Mouse (Mus musculus) erythroblast, embryonic 14.5 days (primary cell): Measurements from ENCODE around the gene Il1rl2. TPM values are rescaled to one million over a fixed set of nuclear protein-coding genes. Genes with fewer than 3 reads are reported as not detected.

ENCODE experiments used
- H3K27me3 ChIP-seq: 2 replicates; pipeline ENCODE4 v1.6.1; 2012; ENCODE audit warnings: inconsistent platforms; ENCODE audit not compliant: control insufficient read depth
- H3K36me3 ChIP-seq: 2 replicates; pipeline ENCODE4 v1.6.1; 2012; ENCODE audit warnings: mild to moderate bottlenecking, inconsistent platforms; ENCODE audit not compliant: control insufficient read depth
- H3K4me1 ChIP-seq: 2 replicates; pipeline ENCODE4 v1.6.1; 2012; ENCODE audit warnings: inconsistent platforms; ENCODE audit not compliant: control insufficient read depth
- H3K4me3 ChIP-seq: replicated peaks from 2 replicates; pipeline ENCODE3; 2012; ENCODE audit warnings: moderate library complexity, mild to moderate bottlenecking, inconsistent platforms
- H3K9me3 ChIP-seq: 2 replicates; pipeline ENCODE4 v1.6.1; 2012; ENCODE audit warnings: low read length, inconsistent platforms, mixed read lengths; ENCODE audit not compliant: control insufficient read depth
- GATA1 ChIP-seq: IDR thresholded peaks from 2 replicates; pipeline ENCODE4 v1.6.1; 2012; ENCODE audit warnings: low read length, inconsistent platforms, mixed read lengths
- TAL1 ChIP-seq: IDR thresholded peaks from 3 replicates; pipeline ENCODE4 v1.6.1; 2012; ENCODE audit warnings: low read length, inconsistent platforms, mixed read lengths
- polyA plus RNA-seq: library from polyadenylated mRNA; stranded (reverse); fragments of >175 nt; gene quantifications from 2 replicates; pipeline ENCODE4 v1.2.3, GENCODE M21; 2012

The Il1rl2 gene
- polyA plus RNA-seq, 1 experiment: not detected

- no peak for TF ChIP-seq GATA1
- TF ChIP-seq TAL1: no peak
- H3K4me3 ChIP-seq: no peak overlapping the region
- H3K27me3 ChIP-seq: no peaks in the 10 kb centered on the region
- H3K36me3 ChIP-seq: no peaks in the 10 kb centered on the region
- no peaks in the 10 kb centered on the region for H3K9me3 ChIP-seq
- no peaks in the 10 kb centered on the region for H3K4me1 ChIP-seq
These were observed 55.7 kb downstream of the Il1rl2 start for GRCm38 (mm10) chr1:40380111-40380510.

- Histone ChIP-seq H3K9me3 (no peaks in the 10 kb centered on the region), H3K4me1 (no peaks in the 10 kb centered on the region), H3K27me3 (no peaks in the 10 kb centered on the region), H3K36me3 (no peaks in the 10 kb centered on the region), H3K4me3 (no peak overlapping the region)
- no peak for TF ChIP-seq TAL1
- no peak for TF ChIP-seq GATA1
These were observed 56.6 kb downstream of the Il1rl2 start for GRCm38 (mm10) chr1:40380990-40381389.

- Histone ChIP-seq H3K4me3 (no peak overlapping the region), H3K9me3 (no peaks in the 10 kb centered on the region), H3K4me1 (no peaks in the 10 kb centered on the region), H3K36me3 (no peaks in the 10 kb centered on the region), H3K27me3 (no peaks in the 10 kb centered on the region)
- no peak for TF ChIP-seq TAL1
- no peak for TF ChIP-seq GATA1
These were observed 58.4 kb downstream of the Il1rl2 start for GRCm38 (mm10) chr1:40382841-40383240.

GRCm38 (mm10) chr1:40384931-40385545, 60.6 kb downstream of the Il1rl2 start:
- Histone ChIP-seq H3K4me3 (no peak overlapping the region), H3K36me3 (no peaks in the 10 kb centered on the region), H3K4me1 (no peaks in the 10 kb centered on the region), H3K27me3 (no peaks in the 10 kb centered on the region), H3K9me3 (no peaks in the 10 kb centered on the region)
- no peak for TF ChIP-seq TAL1
- TF ChIP-seq GATA1: no peak

DNA sequence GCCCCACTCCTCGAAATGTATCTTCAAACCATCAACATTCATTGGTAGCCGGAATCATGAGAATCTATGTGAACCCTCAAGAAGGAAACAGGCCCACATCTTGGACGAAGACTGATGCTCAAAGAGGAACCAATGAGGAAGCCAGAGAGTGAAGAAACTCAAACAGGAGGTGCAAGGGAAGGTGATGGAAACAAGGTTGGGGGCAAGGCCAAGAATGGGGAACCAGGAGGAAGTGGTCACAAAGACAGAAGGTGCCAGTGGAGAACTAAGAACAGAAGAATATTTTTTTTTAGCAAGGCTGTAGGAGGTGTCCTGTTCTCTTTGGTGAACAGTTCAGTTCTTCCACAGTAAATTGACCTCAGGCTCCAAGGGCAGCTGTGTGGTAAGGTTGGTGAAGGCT, 67.0 kb downstream of the Il1rl2 start:
- TF ChIP-seq TAL1 (no peak), GATA1 (no peak)
- Histone ChIP-seq H3K4me1 (no peaks in the 10 kb centered on the region), H3K4me3 (no peak overlapping the region), H3K27me3 (no peaks in the 10 kb centered on the region), H3K9me3 (no peaks in the 10 kb centered on the region), H3K36me3 (no peaks in the 10 kb centered on the region)

DNA sequence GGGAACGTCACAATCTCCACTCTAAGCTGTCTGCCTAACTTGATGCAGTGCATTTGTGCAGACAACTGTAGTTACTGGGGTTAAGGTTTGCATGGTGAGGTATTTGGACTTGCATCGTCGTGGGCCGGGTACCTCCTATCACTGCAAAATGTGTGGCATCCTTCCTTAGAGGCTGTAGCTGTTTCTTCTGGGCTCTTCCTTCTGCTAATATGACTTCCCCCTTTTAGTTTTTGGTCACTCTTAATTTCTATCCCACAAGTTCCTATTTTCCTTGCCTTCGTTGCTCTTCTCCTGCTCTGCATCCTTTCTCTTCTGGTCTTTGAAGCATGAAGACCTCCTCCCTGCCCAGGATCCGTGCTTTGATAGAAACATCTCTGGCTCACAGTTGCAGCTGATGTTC, 68.1 kb downstream of the Il1rl2 start:
- Histone ChIP-seq H3K4me1 (no peaks in the 10 kb centered on the region), H3K9me3 (no peaks in the 10 kb centered on the region), H3K4me3 (no peak overlapping the region), H3K36me3 (no peaks in the 10 kb centered on the region), H3K27me3 (no peaks in the 10 kb centered on the region)
- no peak for TF ChIP-seq GATA1
- TF ChIP-seq TAL1: no peak

- no peaks in the 10 kb centered on the region for H3K27me3 ChIP-seq
These were observed 68.8 kb downstream of the Il1rl2 start for GRCm38 (mm10) chr1:40393214-40393613.

DNA sequence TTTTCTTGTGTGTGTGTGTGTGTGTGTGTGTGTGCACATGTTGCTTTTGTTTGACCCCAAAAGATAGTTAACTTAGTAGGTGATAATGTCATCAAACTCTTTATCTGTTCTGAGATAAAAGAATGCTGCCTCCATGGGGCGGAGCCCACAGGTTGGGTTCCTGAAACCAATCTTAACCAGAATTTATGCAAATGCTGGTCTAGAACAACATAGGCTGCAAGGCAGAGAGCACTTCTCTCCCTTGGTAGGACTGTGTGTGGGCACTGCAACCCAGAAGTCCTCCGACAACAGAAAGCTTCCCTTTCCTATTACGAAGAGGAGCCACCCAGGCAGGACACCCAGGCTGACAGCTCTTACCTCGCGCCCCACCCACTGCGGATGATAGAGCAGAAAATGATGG, 75.2 kb downstream of the Il1rl2 start:
- no peaks in the 10 kb centered on the region for H3K9me3 ChIP-seq
- H3K27me3 ChIP-seq: no peaks in the 10 kb centered on the region
- TF ChIP-seq TAL1 (no peak), GATA1 (no peak)

More at GRCm38 (mm10) chr1:40393214-40393613, 68.8 kb downstream of the Il1rl2 start:
- Histone ChIP-seq H3K4me3 (no peak overlapping the region), H3K9me3 (no peaks in the 10 kb centered on the region), H3K36me3 (no peaks in the 10 kb centered on the region), H3K4me1 (no peaks in the 10 kb centered on the region)
- TF ChIP-seq GATA1: no peak
- TF ChIP-seq TAL1: no peak

DNA sequence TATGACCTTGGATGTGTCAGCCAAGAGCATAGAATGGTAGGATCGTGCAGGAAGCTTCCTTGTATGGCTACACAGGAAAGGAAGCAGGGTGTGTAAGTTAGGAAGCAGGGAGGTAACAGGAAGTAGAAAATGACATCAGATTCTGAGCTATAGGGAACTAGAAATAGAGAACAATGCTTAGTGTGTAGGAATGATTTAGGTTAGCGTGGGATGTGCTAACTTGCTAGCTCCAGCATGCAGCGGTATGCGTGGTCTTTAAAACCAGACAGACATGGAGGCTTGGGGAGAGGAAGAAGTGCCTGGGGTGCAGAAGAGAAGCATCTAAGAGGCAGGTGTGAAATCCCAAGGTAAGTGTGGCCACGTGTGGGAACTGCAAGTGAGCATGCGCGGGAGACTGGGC, 80.3 kb downstream of the Il1rl2 start:
- Histone ChIP-seq H3K4me1 (peaks cover 1% of the 10 kb centered on the region; the same call in 1 of the 2 replicates), H3K4me3 (no peak overlapping the region), H3K27me3 (no peaks in the 10 kb centered on the region), H3K36me3 (no peaks in the 10 kb centered on the region), H3K9me3 (no peaks in the 10 kb centered on the region)
- TF ChIP-seq TAL1: no peak
- TF ChIP-seq GATA1: no peak

More for the DNA sequence above, 75.2 kb downstream of the Il1rl2 start:
- Histone ChIP-seq H3K36me3 (no peaks in the 10 kb centered on the region), H3K4me1 (peaks cover 2% of the 10 kb centered on the region; the same call in 1 of the 2 replicates), H3K4me3 (no peak overlapping the region)

DNA sequence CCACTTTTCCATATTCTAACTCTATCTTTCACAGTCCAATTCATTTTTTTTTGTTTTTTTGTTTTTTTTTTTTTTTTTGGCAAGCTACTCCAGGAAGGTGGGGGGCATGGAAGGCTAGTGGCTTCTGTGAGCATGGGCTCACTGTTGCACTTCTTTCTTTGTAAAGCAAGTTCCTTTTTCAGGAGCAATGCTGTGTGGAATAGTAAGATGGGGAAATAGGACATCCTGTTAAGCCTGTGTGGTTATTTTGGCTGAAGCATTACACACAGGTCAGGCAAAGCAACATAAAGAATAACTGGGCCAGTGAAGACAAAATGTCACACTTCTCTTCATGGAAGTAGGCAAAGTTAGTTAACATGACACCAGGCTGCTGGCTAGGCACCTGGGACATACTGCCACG, 85.5 kb downstream of the Il1rl2 start:
- peaks cover 8% of the 10 kb centered on the region for H3K4me1 ChIP-seq
- TF ChIP-seq GATA1: no peak
- no peak overlapping the region for H3K4me3 ChIP-seq
- H3K36me3 ChIP-seq: no peaks in the 10 kb centered on the region
- H3K27me3 ChIP-seq: no peaks in the 10 kb centered on the region
- H3K9me3 ChIP-seq: no peaks in the 10 kb centered on the region
